Mouse (Mus musculus) kidney, embryonic 14.5 days (tissue): ENCODE data around the gene Igfals. TPM values are rescaled to one million over a fixed set of nuclear protein-coding genes. Genes with fewer than 3 reads are reported as not detected.

ENCODE experiments used
- ATAC-seq: fragments of 200-750 bp; cut with Nextera tagmentation; 2 replicates; pipeline ENCODE4 v1.8.0; 2017; ENCODE audit warnings: moderate number of reproducible peaks, mild to moderate bottlenecking, moderate TSS enrichment, moderate library complexity; ENCODE audit not compliant: low FRiP score, low TSS enrichment
- H3K27ac ChIP-seq: fragments of 300-500 bp; sonication (generic); 2 replicates; pipeline ENCODE4 v1.5.1; 2014; ENCODE audit warnings: low read depth, mild to moderate bottlenecking, low read length, moderate library complexity, mixed read lengths
- H3K27me3 ChIP-seq: fragments of 300-500 bp; sonication (generic); 2 replicates; pipeline ENCODE4 v1.6.1; 2014; ENCODE audit warnings: mild to moderate bottlenecking, low read length; ENCODE audit not compliant: control insufficient read depth, insufficient read depth
- H3K36me3 ChIP-seq: fragments of 300-500 bp; sonication (generic); 2 replicates; pipeline ENCODE4 v1.6.1; 2014; ENCODE audit warnings: low read length, mixed read lengths; ENCODE audit not compliant: control insufficient read depth, insufficient read depth
- H3K4me1 ChIP-seq: fragments of 300-500 bp; sonication (generic); 2 replicates; pipeline ENCODE4 v1.6.1; 2014; ENCODE audit warnings: low read length, mixed read lengths; ENCODE audit not compliant: control insufficient read depth, insufficient read depth
- H3K4me2 ChIP-seq: fragments of 300-500 bp; sonication (generic); replicated peaks from 2 replicates; pipeline ENCODE4 v1.6.1; 2014; ENCODE audit warnings: low read depth, mild to moderate bottlenecking, low read length
- H3K4me3 ChIP-seq: fragments of 300-500 bp; sonication (generic); 2 replicates; pipeline ENCODE4 v1.5.1; 2014; ENCODE audit warnings: mild to moderate bottlenecking, low read length
- H3K9ac ChIP-seq: fragments of 300-500 bp; sonication (generic); 2 replicates; pipeline ENCODE4 v1.6.1; 2014; ENCODE audit warnings: low read depth, mild to moderate bottlenecking, low read length, moderate library complexity
- H3K9me3 ChIP-seq: fragments of 300-500 bp; sonication (generic); 2 replicates; pipeline ENCODE4 v1.6.1; 2016; ENCODE audit warnings: low read length; ENCODE audit not compliant: control insufficient read depth
- WGBS: fragments of 180-500 bp; shearing (Covaris S2); extraction: QIAGEN DNeasy Blood & Tissue Kit; methylation state at CpG from one replicate; pipeline ENCODE4 v1.1.7; 2014; 5-methylcytosine and 5-hydroxymethylcytosine counted together
- polyA plus RNA-seq: library from polyadenylated mRNA; unstranded; fragments of >200 nt; fragmentation: Nextera tagmentation; extraction: Ambion mirVana; gene quantifications from 2 replicates; pipeline ENCODE4 v1.2.1, GENCODE M21; 2014

Gene Igfals
- polyA plus RNA-seq, 1 experiment from 2014 or later, result 1.0 TPM

- Histone ChIP-seq H3K36me3 (peaks cover 47% of the 10 kb centered on the region), H3K9me3 (no peaks in the 10 kb centered on the region), H3K4me1 (peaks cover 18% of the 10 kb centered on the region), H3K4me3 (peak overlapping the region; percentile 74), H3K27me3 (no peaks in the 10 kb centered on the region), H3K4me2 (peak overlapping the region; percentile 92), H3K27ac (no peak overlapping the region), H3K9ac (peak overlapping the region; percentile 87)
- 62% methylated on average over 18 of the region's 18 CpGs for WGBS
- ATAC-seq, result no peak
Observed at GRCm38 (mm10) chr17:24887291-24888080, 21.7 kb downstream of the Igfals start.

GRCm38 (mm10) chr17:24888862-24889261, 23.1 kb downstream of the Igfals start:
- no peaks in the 10 kb centered on the region for H3K27me3 ChIP-seq
- H3K4me1 ChIP-seq, result peaks cover 21% of the 10 kb centered on the region
- H3K27ac ChIP-seq, result no peak overlapping the region
- WGBS, result 96% methylated on average over 3 of the region's 3 CpGs
- no peaks in the 10 kb centered on the region for H3K9me3 ChIP-seq
- no peak overlapping the region for H3K4me3 ChIP-seq
- H3K4me2 ChIP-seq, result no peak overlapping the region
- peaks cover 44% of the 10 kb centered on the region for H3K36me3 ChIP-seq
- no peak overlapping the region for H3K9ac ChIP-seq
- no peak for ATAC-seq

- Histone ChIP-seq H3K9me3 (no peaks in the 10 kb centered on the region), H3K4me3 (no peak overlapping the region), H3K27ac (no peak overlapping the region), H3K27me3 (no peaks in the 10 kb centered on the region), H3K36me3 (peaks cover 40% of the 10 kb centered on the region), H3K4me1 (peaks cover 22% of the 10 kb centered on the region), H3K4me2 (no peak overlapping the region), H3K9ac (no peak overlapping the region)
- ATAC-seq, result no peak
- WGBS, result 84% methylated on average over 19 of the region's 19 CpGs
Observed at GRCm38 (mm10) chr17:24890151-24891092, 24.6 kb downstream of the Igfals start.

- H3K9ac ChIP-seq, result no peak overlapping the region
- H3K4me1 ChIP-seq, result peaks cover 27% of the 10 kb centered on the region
- no peak overlapping the region for H3K4me2 ChIP-seq
- H3K4me3 ChIP-seq, result no peak overlapping the region
- no peak overlapping the region for H3K27ac ChIP-seq
- H3K9me3 ChIP-seq, result no peaks in the 10 kb centered on the region
- no peak for ATAC-seq
- WGBS, result 90% methylated on average over 13 of the region's 13 CpGs
- no peaks in the 10 kb centered on the region for H3K27me3 ChIP-seq
- peaks cover 40% of the 10 kb centered on the region for H3K36me3 ChIP-seq
Observed at GRCm38 (mm10) chr17:24891321-24891720, 25.5 kb downstream of the Igfals start.

- WGBS, result 89% methylated on average over 12 of the region's 12 CpGs
- ATAC-seq, result no peak
- H3K36me3 ChIP-seq, result peaks cover 46% of the 10 kb centered on the region
Observed at GRCm38 (mm10) chr17:24892785-24893184, 27.0 kb downstream of the Igfals start.

GRCm38 (mm10) chr17:24893276-24893675, 27.5 kb downstream of the Igfals start:
- no peak overlapping the region for H3K9ac ChIP-seq
- peaks cover 22% of the 10 kb centered on the region for H3K4me1 ChIP-seq
- no peaks in the 10 kb centered on the region for H3K27me3 ChIP-seq
- no peak overlapping the region for H3K4me3 ChIP-seq
- H3K27ac ChIP-seq, result no peak overlapping the region
- 93% methylated on average over 2 of the region's 2 CpGs for WGBS
- ATAC-seq, result no peak
- H3K36me3 ChIP-seq, result peaks cover 51% of the 10 kb centered on the region
- H3K9me3 ChIP-seq, result no peaks in the 10 kb centered on the region
- H3K4me2 ChIP-seq, result no peak overlapping the region

More at GRCm38 (mm10) chr17:24892785-24893184, 27.0 kb downstream of the Igfals start:
- H3K9ac ChIP-seq, result no peak overlapping the region
- peaks cover 24% of the 10 kb centered on the region for H3K4me1 ChIP-seq
- H3K27ac ChIP-seq, result no peak overlapping the region
- no peak overlapping the region for H3K4me2 ChIP-seq
- no peak overlapping the region for H3K4me3 ChIP-seq
- H3K27me3 ChIP-seq, result no peaks in the 10 kb centered on the region
- no peaks in the 10 kb centered on the region for H3K9me3 ChIP-seq

- Histone ChIP-seq H3K4me2 (peak overlapping the region; percentile 92), H3K36me3 (peaks cover 61% of the 10 kb centered on the region), H3K9ac (peak overlapping the region; percentile 93), H3K4me1 (peaks cover 22% of the 10 kb centered on the region), H3K27ac (peak overlapping the region; percentile 79; the same call in 1 of the 2 replicates), H3K4me3 (peak overlapping the region; percentile 83), H3K9me3 (no peaks in the 10 kb centered on the region), H3K27me3 (no peaks in the 10 kb centered on the region)
- ATAC-seq, result peak; percentile 5; the same call in 1 of the 2 replicates
- WGBS, result 10% methylated on average over 31 of the region's 31 CpGs
Observed at GRCm38 (mm10) chr17:24894061-24894994, 28.5 kb downstream of the Igfals start.

GRCm38 (mm10) chr17:24894995-24895547, 29.3 kb downstream of the Igfals start, which contains the start of the genes Eme2 and Mrps34:
Gene Eme2 (minus strand): TSS chr17:24895087.
Gene Mrps34 (plus strand): TSS chr17:24895116.
- peak within 1 kb of the TSS; percentile 93 for H3K9ac ChIP-seq
- peak within 1 kb of the TSS; percentile 83 for H3K4me3 ChIP-seq
- H3K27ac ChIP-seq, result peak within 1 kb of the TSS; percentile 79
- no peaks in the 10 kb centered on the region for H3K27me3 ChIP-seq
- H3K4me2 ChIP-seq, result peak within 1 kb of the TSS; percentile 92
- WGBS, result under 1% methylated on average over 61 of the region's 62 CpGs
- H3K9me3 ChIP-seq, result no peaks in the 10 kb centered on the region
- peaks cover 61% of the 10 kb centered on the region for H3K36me3 ChIP-seq
- ATAC-seq, result peak; percentile 49
- H3K4me1 ChIP-seq, result peaks cover 22% of the 10 kb centered on the region
